Mouse (Mus musculus) liver, postnatal 0 days (tissue): ENCODE data around the gene Klhl40.

Experiments used
- CTCF ChIP-seq: sonication (generic); IDR thresholded peaks from 2 replicates; pipeline ENCODE4 v1.5.1; 2016; ENCODE audit warnings: antibody characterized with exemption, low read depth
- EP300 ChIP-seq: IDR thresholded peaks from 2 replicates; pipeline ENCODE4 v1.6.1; 2016; ENCODE audit warnings: antibody characterized with exemption, low read depth, mild to moderate bottlenecking

DNA sequence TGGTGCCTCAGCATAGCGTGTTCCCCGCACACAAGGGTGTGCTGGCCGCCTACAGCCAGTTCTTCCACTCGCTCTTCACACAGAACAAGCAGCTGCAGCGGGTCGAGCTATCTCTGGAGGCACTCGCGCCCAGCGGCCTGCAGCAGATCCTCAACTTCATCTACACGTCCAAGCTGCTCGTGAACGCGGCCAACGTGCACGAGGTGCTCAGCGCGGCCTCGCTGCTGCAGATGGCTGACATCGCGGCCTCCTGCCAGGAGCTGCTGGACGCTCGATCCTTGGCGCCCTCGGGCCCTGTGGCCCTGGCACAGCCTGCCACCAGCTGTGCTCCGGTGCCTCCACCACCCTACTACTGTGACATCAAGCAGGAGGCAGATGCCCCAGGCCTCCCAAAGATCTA, 14.6 kb upstream of the Klhl40 start:
- no peak for TF ChIP-seq CTCF
- no peak for TF ChIP-seq EP300
